Mouse (Mus musculus): ENCODE results near the gene Spem2. TPM values are rescaled to one million over a fixed set of nuclear protein-coding genes. Genes with fewer than 3 reads are reported as not detected.

Spem2 gene
- total and polyA plus RNA-seq, 3 experiments = not detected

- TF ChIP-seq MXI1 (IDR thresholded peaks at IDR 0.05; ENCODE audit: low read depth, low read length) (peak; percentile 44; the same call in 1 of the 2 replicates), MEF2A (IDR thresholded peaks at IDR 0.05; ENCODE audit: borderline replicate concordance, low read depth, low read length) (no peak; the same call in 1 of the 2 replicates), POLR2AphosphoS2 (IDR thresholded peaks at IDR 0.05; ENCODE audit: low read depth, low read length) (peak; percentile 77; the same call in 1 of the 2 replicates), IRF4 (IDR thresholded peaks at IDR 0.05; ENCODE audit: low read depth, low read length) (no peak; the same call in 1 of the 2 replicates), SIN3A (IDR thresholded peaks at IDR 0.05; ENCODE audit: low read length) (peak; percentile 85), RAD21 (IDR thresholded peaks at IDR 0.05; ENCODE audit: low read depth, low read length) (no peak), EP300 (IDR thresholded peaks at IDR 0.05; ENCODE audit: low read length) (0 out of 2 replicates have a peak, but pooled peaks have one; percentile 12), CHD1 (IDR thresholded peaks at IDR 0.05; ENCODE audit: low read depth, low read length) (no peak), RCOR1 (conservative IDR thresholded peaks at IDR 0.05; ENCODE audit: low read depth, low read length) (no peak), SMC3 (IDR thresholded peaks at IDR 0.05; ENCODE audit: low read depth, low read length) (no peak; the same call in 1 of the 2 replicates), KAT2A (IDR thresholded peaks at IDR 0.05; ENCODE audit: insufficient replicate concordance, low read length) (peak; percentile 68; the same call in 1 of the 2 replicates), TCF12 (IDR thresholded peaks at IDR 0.05; ENCODE audit: low read depth, low read length) (peak; percentile 90), GABPA (IDR thresholded peaks at IDR 0.05; ENCODE audit: insufficient replicate concordance, low read depth, low read length) (peak; percentile 92), HCFC1 (IDR thresholded peaks at IDR 0.05; ENCODE audit: low read depth, low read length) (peak; percentile 85), ZNF384 (IDR thresholded peaks at IDR 0.05; ENCODE audit: low read depth, low read length) (no peak), ZMIZ1 (IDR thresholded peaks at IDR 0.05; ENCODE audit: low read depth, low read length) (peak; percentile 82)
Measured at GRCm38 (mm10) chr11:69837952-69838713, 19.9 kb upstream of the Spem2 start, which contains the start of gene Tmem256 (continued).

GRCm38 (mm10) chr11:69837604-69837951, 19.3 kb upstream of the Spem2 start, which contains the start of gene Nlgn2:
TSS of gene Nlgn2 (minus strand) at chr11:69837784.
- Histone ChIP-seq H3K9ac (ENCODE audit: insufficient read depth, low read depth) (peak within 1 kb of the TSS; percentile 80), H3K36me3 (replicated peaks in 1 of 2; ENCODE audit: control insufficient read depth in 1 of 2, insufficient read depth in 1 of 2, low read length in 1 of 2) (peaks cover 3 to 9% of the 10 kb centered on the region in 2 experiments), H3K4me2 (ENCODE audit: insufficient read depth, low read depth, poor library complexity, severe bottlenecking) (peak within 1 kb of the TSS; percentile 98), H3K27ac (ENCODE audit: insufficient read depth, low read depth) (no peak within 1 kb of the TSS), H3K27me3 (replicated peaks) (peaks cover 32% of the 10 kb centered on the region), H3K4me1 (ENCODE audit: control insufficient read depth in 1 of 2, insufficient read depth in 2 of 2) (peaks cover 10 to 19% of the 10 kb centered on the region in 2 experiments), H3K79me2 (replicated peaks; ENCODE audit: control insufficient read depth, extremely low read depth, insufficient read depth, poor library complexity, severe bottlenecking) (no peaks in the 10 kb centered on the region), H3K4me3 (replicated peaks in 1 of 3; ENCODE audit: low read depth in 2 of 3, low read length in 2 of 3, poor library complexity in 1 of 3) (peak within 1 kb of the TSS; percentile 62 to 100 (median 67)), H3K9me3 (replicated peaks; ENCODE audit: low read length) (no peaks in the 10 kb centered on the region)
- in situ Hi-C loops (cut with MboI; ENCODE audit: low pct_ligation_motif_present, low pct_unique_long_range_greater_than_20kb, low sequenced_read_pairs) = no loop called here
- DNase-seq (ENCODE audit: extremely low read depth) = peak; percentile 14
- TF ChIP-seq MAZ (IDR thresholded peaks at IDR 0.05; ENCODE audit: low read depth, low read length) (0 out of 2 replicates have a peak, but pooled peaks have one; percentile 19), NRF1 (IDR thresholded peaks at IDR 0.05; ENCODE audit: low read depth, low read length) (peak; percentile 51), POLR2A (IDR thresholded peaks at IDR 0.05; ENCODE audit: low read depth, low read length) (peak; percentile 28; the same call in 1 of the 2 replicates), POLR2AphosphoS2 (IDR thresholded peaks at IDR 0.05; ENCODE audit: low read depth, low read length) (no peak)
- dilution Hi-C loops (cut with MboI; ENCODE audit: extremely low pct_ligation_motif_present, extremely low pct_unique_long_range_greater_than_20kb, low sequenced_read_pairs) = no loop called here

All from CH12.LX (cell line).